Mouse (Mus musculus) E14TG2a.4 (cell line): ENCODE measurements around the gene Rbfox1.

Experiments
- CTCF ChIP-seq: conservative IDR thresholded peaks from 2 replicates; pipeline ENCODE4 v1.5.1; 2014; ENCODE audit warnings: low read length
- NANOG ChIP-seq: IDR thresholded peaks from 2 replicates; pipeline ENCODE4 v1.6.1; 2014; ENCODE audit warnings: borderline replicate concordance, low read length, mixed read lengths
- POU5F1 ChIP-seq: IDR thresholded peaks from 2 replicates; pipeline ENCODE4 v1.6.1; 2014; ENCODE audit warnings: low read length, borderline replicate concordance

DNA sequence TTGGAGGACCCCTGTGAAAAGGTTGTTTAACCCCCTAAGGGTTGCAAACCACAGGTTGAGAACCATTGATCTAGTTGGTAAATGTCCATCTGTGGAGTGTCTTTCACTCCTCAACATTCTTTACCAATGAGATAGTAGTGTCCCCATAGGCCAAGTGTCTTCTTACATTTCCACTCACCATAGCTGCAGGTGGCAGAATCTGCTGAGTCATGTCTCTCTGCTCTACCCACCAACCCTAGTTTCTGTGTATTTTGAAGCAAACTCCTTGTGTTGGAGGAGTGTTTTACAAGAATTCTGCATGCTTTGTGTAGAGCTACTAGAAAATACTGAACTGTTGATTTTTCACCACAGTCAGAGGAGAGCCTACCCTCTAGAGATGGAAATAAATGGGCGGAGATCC, 1191.2 kb downstream of the Rbfox1 start:
- TF ChIP-seq CTCF (no peak), NANOG (no peak), POU5F1 (no peak)
